Mouse (Mus musculus) left cerebral cortex, adult 9 months (tissue): ENCODE results near the gene Ube2v1.

Experiments
- DNase-seq, 2 experiments: peaks; one replicate each; pipeline ENCODE4 v3.0.0; 2022; ENCODE audit warnings: low spot score in 2 of 2

Gene Ube2v1

DNA sequence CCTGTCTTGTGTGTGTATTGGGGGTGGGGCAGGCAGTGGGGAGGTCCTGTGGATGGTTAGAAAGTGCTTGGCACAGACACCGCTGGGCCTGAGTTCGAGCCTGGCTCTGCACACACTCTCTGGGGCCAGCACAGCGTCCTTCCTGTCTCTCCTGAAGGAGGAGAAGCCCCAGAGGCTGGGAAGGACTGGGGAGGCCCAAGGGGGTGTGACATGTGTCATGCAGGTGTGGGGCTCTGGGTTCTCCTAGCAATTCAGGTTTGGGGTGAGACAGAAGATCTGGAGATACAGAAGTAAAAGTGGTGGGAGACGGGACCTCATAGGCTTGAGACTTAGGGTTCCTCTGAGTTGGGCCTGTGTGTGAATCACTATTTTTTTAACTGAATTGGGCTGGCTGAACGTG, 68.9 kb downstream of the Ube2v1 start:
- no peak for DNase-seq

DNA sequence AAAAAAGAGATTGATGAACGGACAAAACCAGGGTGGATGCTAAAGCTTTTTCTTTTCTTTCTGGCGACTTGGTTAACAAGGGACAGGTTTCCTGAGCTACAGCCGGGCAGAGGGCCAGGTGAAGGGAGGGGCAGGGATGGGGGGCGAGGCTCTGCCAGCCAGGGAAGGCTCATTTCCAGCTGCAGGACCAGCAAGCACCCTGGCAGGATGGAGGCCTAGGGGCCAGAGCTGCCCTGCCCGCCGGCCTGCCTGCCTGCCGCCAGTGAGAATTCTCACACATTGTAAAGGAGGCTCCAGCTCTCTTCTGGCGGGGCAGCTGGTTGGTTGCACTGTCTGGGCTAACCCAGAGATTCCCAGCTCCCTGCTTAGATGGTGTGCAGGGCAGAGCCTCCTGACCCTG, 69.8 kb downstream of the Ube2v1 start:
- DNase-seq: no peak

DNA sequence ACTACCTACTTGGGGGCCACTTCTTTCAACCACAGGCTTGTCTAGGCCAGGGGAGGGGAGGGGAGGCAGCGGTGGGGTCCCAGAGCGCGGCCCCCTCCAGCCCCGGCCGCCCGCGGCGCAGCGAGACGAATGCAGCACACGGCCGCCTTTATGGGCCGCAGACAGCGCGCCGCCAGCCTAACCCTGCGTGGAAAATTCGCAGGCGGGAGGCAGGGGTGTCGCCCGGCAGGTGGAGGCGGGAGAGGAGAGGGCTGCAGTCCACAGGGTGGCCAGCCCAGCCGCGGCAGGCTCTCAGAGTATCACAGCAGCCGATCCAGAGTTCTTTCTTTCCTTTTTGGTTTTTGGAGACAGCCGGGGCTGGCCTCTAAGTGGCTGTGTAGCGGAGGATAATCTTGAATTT, 72.5 kb downstream of the Ube2v1 start:
- no peak for DNase-seq
